Mouse (Mus musculus) spleen, adult 2 months (tissue): Measurements from ENCODE around the gene Hmgb4. TPM values are rescaled to one million over a fixed set of nuclear protein-coding genes. Genes with fewer than 3 reads are reported as not detected.

Experiments used
- DNase-seq, 2 experiments: peaks; one replicate each; pipeline versions ENCODE4 v3.0.0 to v3.0.0-alpha.2; 2012 to 2021; ENCODE audit warnings: low spot score in 2 of 2, low read depth in 1 of 2
- H3K27ac ChIP-seq: fragments of 200-500 bp; 2 replicates; pipeline ENCODE4 v1.5.1; 2012; ENCODE audit warnings: low read length, inconsistent platforms; ENCODE audit not compliant: insufficient read depth
- H3K27me3 ChIP-seq: fragments of 200-500 bp; 2 replicates; pipeline ENCODE4 v1.6.1; 2012; ENCODE audit warnings: mild to moderate bottlenecking, moderate library complexity, low read length, inconsistent platforms; ENCODE audit not compliant: control insufficient read depth, insufficient read depth
- H3K36me3 ChIP-seq: fragments of 200-500 bp; 2 replicates; pipeline ENCODE4 v1.6.1; 2012; ENCODE audit warnings: mild to moderate bottlenecking, low read length, inconsistent platforms; ENCODE audit not compliant: control insufficient read depth, insufficient read depth
- H3K4me1 ChIP-seq: fragments of 200-500 bp; 2 replicates; pipeline ENCODE4 v1.6.1; 2011; ENCODE audit warnings: inconsistent platforms; ENCODE audit not compliant: control insufficient read depth, insufficient read depth, insufficient read length
- H3K4me3 ChIP-seq: fragments of 200-500 bp; 2 replicates; pipeline ENCODE4 v1.5.1; 2011; ENCODE audit warnings: mild to moderate bottlenecking, inconsistent platforms; ENCODE audit not compliant: insufficient read depth, insufficient read length; ENCODE audit errors: extremely low read depth
- CTCF ChIP-seq: fragments of 200-500 bp; IDR thresholded peaks from 2 replicates; pipeline ENCODE4 v1.5.1; 2011; ENCODE audit warnings: mild to moderate bottlenecking, inconsistent platforms; ENCODE audit not compliant: insufficient read depth, insufficient read length, insufficient replicate concordance; ENCODE audit errors: extremely low read depth
- POLR2A ChIP-seq: fragments of 200-500 bp; IDR thresholded peaks from 2 replicates; pipeline ENCODE4 v1.6.1; 2011; ENCODE audit warnings: low read depth, low read length, inconsistent platforms
- WGBS: fragments of 180-500 bp; shearing (Covaris S2); methylation state at CpG from one replicate; pipeline ENCODE4 v1.1.7; 2018; 5-methylcytosine and 5-hydroxymethylcytosine counted together
- polyA plus RNA-seq: library from polyadenylated mRNA; depleted of rRNA; stranded (reverse); fragments of >200 nt; gene quantifications from 2 replicates; pipeline ENCODE4 v1.2.3, GENCODE M21; 2012

Gene Hmgb4
- polyA plus RNA-seq, 1 experiment: not detected

DNA sequence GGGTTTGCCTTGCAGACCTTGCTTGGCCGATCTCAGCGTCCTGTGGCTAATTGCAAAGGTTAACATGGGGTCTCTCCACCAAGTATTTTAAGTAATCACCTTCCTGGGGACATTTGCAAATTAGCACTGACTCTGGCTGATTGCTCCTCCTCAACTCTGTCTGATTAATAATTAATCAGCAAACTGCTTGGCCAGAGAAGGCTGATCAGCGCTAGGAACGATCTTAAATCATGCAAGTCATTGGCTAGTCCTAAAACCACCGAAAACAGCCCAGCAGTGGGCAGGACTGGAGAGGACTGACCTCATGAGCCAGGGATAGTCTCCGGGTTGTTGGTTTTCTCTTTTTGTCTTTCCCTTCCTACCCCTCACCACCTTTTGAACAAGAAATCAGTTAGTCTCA is 36.3 kb downstream of the Hmgb4 start:
- H3K27ac ChIP-seq: no peak overlapping the region
- H3K36me3 ChIP-seq: no peaks in the 10 kb centered on the region
- H3K4me1 ChIP-seq: no peaks in the 10 kb centered on the region
- no peak for DNase-seq
- H3K27me3 ChIP-seq: no peaks in the 10 kb centered on the region
- WGBS: 85% methylated on average over 6 of the region's 6 CpGs
- no peak overlapping the region for H3K4me3 ChIP-seq
- no peak for TF ChIP-seq CTCF
- no peak for TF ChIP-seq POLR2A

DNA sequence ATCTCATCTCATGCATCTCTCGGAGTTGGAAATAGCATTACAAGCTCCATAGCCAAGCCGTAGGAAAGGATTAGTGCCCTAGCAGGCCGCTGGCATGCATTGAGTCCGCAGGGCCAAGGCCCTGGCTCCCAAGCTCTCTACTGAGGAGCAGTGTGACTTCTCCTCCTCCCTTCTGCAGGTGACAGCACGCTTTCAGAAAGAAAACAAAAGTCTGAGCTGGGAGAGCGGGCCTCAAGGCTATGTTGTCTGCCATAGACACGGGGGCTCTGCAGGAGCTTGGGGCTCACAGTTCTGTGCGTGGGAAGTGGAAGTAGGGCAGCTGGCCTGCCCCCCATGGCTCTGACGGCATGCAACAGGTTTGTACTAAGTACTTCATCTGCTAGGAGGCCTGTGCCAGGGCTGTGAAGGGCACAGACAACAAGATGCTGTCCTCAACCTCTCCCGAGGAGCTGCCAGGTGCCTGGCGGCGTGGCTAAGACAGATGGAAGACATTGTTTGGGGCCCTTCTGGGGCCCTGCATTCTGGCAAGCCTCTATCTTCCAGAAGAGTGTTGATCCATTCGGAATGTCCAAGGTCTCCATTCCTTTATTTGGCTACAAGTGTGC is 42.7 kb downstream of the Hmgb4 start:
- H3K27ac ChIP-seq: no peak overlapping the region
- H3K27me3 ChIP-seq: no peaks in the 10 kb centered on the region
- no peak for DNase-seq
- no peaks in the 10 kb centered on the region for H3K36me3 ChIP-seq
- no peak overlapping the region for H3K4me3 ChIP-seq
- 76% methylated on average over 13 of the region's 13 CpGs for WGBS
- TF ChIP-seq CTCF (no peak), POLR2A (no peak)
- H3K4me1 ChIP-seq: no peaks in the 10 kb centered on the region
